Mouse (Mus musculus): ENCODE data around the gene Agmo. TPM values are rescaled to one million over a fixed set of nuclear protein-coding genes. Genes with fewer than 3 reads are reported as not detected.

The Agmo gene
- polyA plus RNA-seq, 1 experiment from 2014 or later: 0.35 TPM

GRCm38 (mm10) chr12:37445255-37445654, 203.8 kb downstream of the Agmo start:
- Histone ChIP-seq H3K9me3 (replicated peaks) (no peaks in the 10 kb centered on the region), H3K9ac (no peak overlapping the region), H3K4me1 (no peaks in the 10 kb centered on the region), H3K27ac (no peak overlapping the region), H3K4me3 (replicated peaks) (no peak overlapping the region), H3K4me2 (no peak overlapping the region), H3K36me3 (no peaks in the 10 kb centered on the region), H3K27me3 (no peaks in the 10 kb centered on the region)
- ATAC-seq (replicated peaks; ENCODE audit: low FRiP score): no peak
- 73% methylated on average over 9 of the region's 9 CpGs for WGBS

- H3K4me2 ChIP-seq: no peak overlapping the region
- ATAC-seq (replicated peaks; ENCODE audit: low FRiP score): no peak
- no peak overlapping the region for H3K27ac ChIP-seq
- 28% methylated on average over 2 of the region's 2 CpGs for WGBS
- no peaks in the 10 kb centered on the region for H3K27me3 ChIP-seq
- H3K9me3 ChIP-seq (replicated peaks): no peaks in the 10 kb centered on the region
- H3K9ac ChIP-seq: no peak overlapping the region
- H3K36me3 ChIP-seq: no peaks in the 10 kb centered on the region
- no peaks in the 10 kb centered on the region for H3K4me1 ChIP-seq
- H3K4me3 ChIP-seq (replicated peaks): no peak overlapping the region
These were observed 208.2 kb downstream of the Agmo start for GRCm38 (mm10) chr12:37449597-37449996.

GRCm38 (mm10) chr12:37450366-37451156, 209.1 kb downstream of the Agmo start:
- Histone ChIP-seq H3K4me2 (no peak overlapping the region), H3K27ac (no peak overlapping the region), H3K4me3 (replicated peaks) (no peak overlapping the region), H3K4me1 (no peaks in the 10 kb centered on the region), H3K27me3 (no peaks in the 10 kb centered on the region), H3K36me3 (no peaks in the 10 kb centered on the region), H3K9me3 (replicated peaks) (no peaks in the 10 kb centered on the region), H3K9ac (no peak overlapping the region)
- WGBS: 13% methylated on average over 6 of the region's 6 CpGs
- ATAC-seq (replicated peaks; ENCODE audit: low FRiP score): no peak

GRCm38 (mm10) chr12:37471631-37472030, 230.2 kb downstream of the Agmo start:
- Histone ChIP-seq H3K9me3 (replicated peaks) (no peaks in the 10 kb centered on the region), H3K4me3 (replicated peaks) (no peak overlapping the region), H3K36me3 (no peaks in the 10 kb centered on the region), H3K9ac (no peak overlapping the region), H3K4me2 (no peak overlapping the region), H3K27ac (no peak overlapping the region), H3K4me1 (no peaks in the 10 kb centered on the region), H3K27me3 (no peaks in the 10 kb centered on the region)
- no peak for ATAC-seq (replicated peaks; ENCODE audit: low FRiP score)
- 81% methylated on average over 5 of the region's 5 CpGs for WGBS

- Histone ChIP-seq H3K4me1 (no peaks in the 10 kb centered on the region), H3K4me2 (no peak overlapping the region), H3K27ac (no peak overlapping the region), H3K27me3 (no peaks in the 10 kb centered on the region), H3K9me3 (replicated peaks) (no peaks in the 10 kb centered on the region), H3K4me3 (replicated peaks) (no peak overlapping the region), H3K9ac (no peak overlapping the region), H3K36me3 (no peaks in the 10 kb centered on the region)
- no peak for ATAC-seq (replicated peaks; ENCODE audit: low FRiP score)
- 94% methylated on average over 2 of the region's 2 CpGs for WGBS
These were observed 235.4 kb downstream of the Agmo start for GRCm38 (mm10) chr12:37476849-37477248.

GRCm38 (mm10) chr12:37487991-37488390, 246.6 kb downstream of the Agmo start:
- WGBS: 81% methylated on average over 3 of the region's 3 CpGs

GRCm38 (mm10) chr12:37498871-37499270, 257.4 kb downstream of the Agmo start:
- ATAC-seq (replicated peaks; ENCODE audit: low FRiP score): no peak
- no peaks in the 10 kb centered on the region for H3K4me1 ChIP-seq
- WGBS: 77% methylated on average over 3 of the region's 3 CpGs
- H3K4me3 ChIP-seq (replicated peaks): no peak overlapping the region
- H3K9ac ChIP-seq: no peak overlapping the region
- no peak overlapping the region for H3K27ac ChIP-seq
- H3K27me3 ChIP-seq: no peaks in the 10 kb centered on the region
- no peaks in the 10 kb centered on the region for H3K9me3 ChIP-seq (replicated peaks)
- H3K4me2 ChIP-seq: no peak overlapping the region
- H3K36me3 ChIP-seq: no peaks in the 10 kb centered on the region

More at GRCm38 (mm10) chr12:37487991-37488390, 246.6 kb downstream of the Agmo start:
- ATAC-seq (replicated peaks; ENCODE audit: low FRiP score): no peak
- Histone ChIP-seq H3K4me3 (replicated peaks) (no peak overlapping the region), H3K36me3 (no peaks in the 10 kb centered on the region), H3K27me3 (no peaks in the 10 kb centered on the region), H3K9ac (no peak overlapping the region), H3K4me2 (no peak overlapping the region), H3K4me1 (no peaks in the 10 kb centered on the region), H3K9me3 (replicated peaks) (no peaks in the 10 kb centered on the region), H3K27ac (no peak overlapping the region)

- no peaks in the 10 kb centered on the region for H3K4me1 ChIP-seq
- H3K9me3 ChIP-seq (replicated peaks): no peaks in the 10 kb centered on the region
- H3K36me3 ChIP-seq: no peaks in the 10 kb centered on the region
- no peak overlapping the region for H3K4me3 ChIP-seq (replicated peaks)
- H3K4me2 ChIP-seq: no peak overlapping the region
- no peak for ATAC-seq (replicated peaks; ENCODE audit: low FRiP score)
- H3K27ac ChIP-seq: no peak overlapping the region
- H3K9ac ChIP-seq: no peak overlapping the region
- no peaks in the 10 kb centered on the region for H3K27me3 ChIP-seq
- 77% methylated on average over 1 of the region's 1 CpGs for WGBS
These were observed 266.0 kb downstream of the Agmo start for GRCm38 (mm10) chr12:37507406-37507805.

- Histone ChIP-seq H3K36me3 (no peaks in the 10 kb centered on the region), H3K4me1 (no peaks in the 10 kb centered on the region), H3K27ac (no peak overlapping the region), H3K4me3 (replicated peaks) (no peak overlapping the region), H3K9me3 (replicated peaks) (no peaks in the 10 kb centered on the region), H3K4me2 (no peak overlapping the region), H3K27me3 (no peaks in the 10 kb centered on the region), H3K9ac (no peak overlapping the region)
- WGBS: 75% methylated on average over 2 of the region's 2 CpGs
- no peak for ATAC-seq (replicated peaks; ENCODE audit: low FRiP score)
These were observed 266.4 kb downstream of the Agmo start for GRCm38 (mm10) chr12:37507826-37508225.

GRCm38 (mm10) chr12:37521772-37522171, 280.3 kb downstream of the Agmo start:
- no peak overlapping the region for H3K4me3 ChIP-seq (replicated peaks)
- 64% methylated on average over 1 of the region's 1 CpGs for WGBS
- no peak for ATAC-seq (replicated peaks; ENCODE audit: low FRiP score)
- H3K9me3 ChIP-seq (replicated peaks): 0 out of 2 replicates have a peak, but pooled peaks cover 7% of the 10 kb centered on the region
- H3K36me3 ChIP-seq: no peaks in the 10 kb centered on the region
- H3K4me2 ChIP-seq: no peak overlapping the region
- H3K4me1 ChIP-seq: no peaks in the 10 kb centered on the region
- H3K27me3 ChIP-seq: no peaks in the 10 kb centered on the region
- H3K9ac ChIP-seq: no peak overlapping the region
- H3K27ac ChIP-seq: no peak overlapping the region

- H3K27me3 ChIP-seq: no peaks in the 10 kb centered on the region
- no peak overlapping the region for H3K4me3 ChIP-seq (replicated peaks)
- H3K4me2 ChIP-seq: no peak overlapping the region
- H3K4me1 ChIP-seq: no peaks in the 10 kb centered on the region
- no peak for ATAC-seq (replicated peaks; ENCODE audit: low FRiP score)
- H3K36me3 ChIP-seq: no peaks in the 10 kb centered on the region
- 0 out of 2 replicates have a peak, but pooled peaks cover 7% of the 10 kb centered on the region for H3K9me3 ChIP-seq (replicated peaks)
- H3K27ac ChIP-seq: no peak overlapping the region
- 84% methylated on average over 3 of the region's 3 CpGs for WGBS
- no peak overlapping the region for H3K9ac ChIP-seq
These were observed 283.2 kb downstream of the Agmo start for GRCm38 (mm10) chr12:37524662-37525061.

GRCm38 (mm10) chr12:37540994-37541393, 299.6 kb downstream of the Agmo start:
- no peak overlapping the region for H3K9ac ChIP-seq
- no peak overlapping the region for H3K27ac ChIP-seq
- no peaks in the 10 kb centered on the region for H3K9me3 ChIP-seq (replicated peaks)
- no peak for ATAC-seq (replicated peaks; ENCODE audit: low FRiP score)
- no peaks in the 10 kb centered on the region for H3K4me1 ChIP-seq
- no peaks in the 10 kb centered on the region for H3K27me3 ChIP-seq
- no peak overlapping the region for H3K4me3 ChIP-seq (replicated peaks)
- H3K4me2 ChIP-seq: no peak overlapping the region
- 44% methylated on average over 1 of the region's 1 CpGs for WGBS
- H3K36me3 ChIP-seq: no peaks in the 10 kb centered on the region

- H3K9ac ChIP-seq: no peak overlapping the region
- H3K4me1 ChIP-seq: no peaks in the 10 kb centered on the region
- H3K9me3 ChIP-seq (replicated peaks): no peaks in the 10 kb centered on the region
- no peak overlapping the region for H3K4me2 ChIP-seq
- ATAC-seq (replicated peaks; ENCODE audit: low FRiP score): no peak
- 68% methylated on average over 1 of the region's 1 CpGs for WGBS
- H3K27ac ChIP-seq: no peak overlapping the region
- no peak overlapping the region for H3K4me3 ChIP-seq (replicated peaks)
- H3K36me3 ChIP-seq: no peaks in the 10 kb centered on the region
- H3K27me3 ChIP-seq: no peaks in the 10 kb centered on the region
These were observed 316.8 kb downstream of the Agmo start for GRCm38 (mm10) chr12:37558284-37558683.
